Comparison of ENCODE assay signal across 14 mouse cellular contexts in genomic region chr2:27666719-27667118, GRCm38 (mm10). TPM values are rescaled to one million over a fixed set of nuclear protein-coding genes. Genes with fewer than 3 reads are reported as not detected.
DNase-seq lines count a peak whose midpoint lies in the region; ATAC-seq and TF ChIP-seq lines count a peak whose summit lies in the region.
"Had no signal": no experiment of that assay in that cellular context is flagged by ENCODE, and none has a peak within 500 bp of the region (broad histone marks: within the 10 kb centered on the region; RNA-seq: fewer than 3 reads in every experiment).

No protein-coding gene starts in this region.

- no peak overlapping the region for H3K4me3 ChIP-seq in limb, embryonic 15.5 days
- no peak overlapping the region for H3K4me3 ChIP-seq in limb, embryonic 10.5 days
- no peak overlapping the region for H3K4me3 ChIP-seq in hindbrain, embryonic 15.5 days
- H3K4me3 ChIP-seq: embryonic facial prominence, embryonic 12.5 days; heart, adult 2 months; kidney, embryonic 15.5 days; neural tube, embryonic 12.5 days had no signal

- TF ChIP-seq POLR2A in brain, embryonic 14.5 days (IDR thresholded peaks at IDR 0.05; ENCODE audit: borderline replicate concordance, extremely low read depth, insufficient read depth, insufficient read length, poor library complexity, severe bottlenecking) = no peak

- 56% methylated on average over 4 of the region's 4 CpGs for WGBS in limb, embryonic 15.5 days
- WGBS in limb, embryonic 10.5 days = 69% methylated on average over 4 of the region's 4 CpGs
- 42% methylated on average over 4 of the region's 4 CpGs for WGBS in hindbrain, embryonic 15.5 days

- no peak for TF ChIP-seq CTCF in brain, embryonic 14.5 days (IDR thresholded peaks at IDR 0.05; ENCODE audit: borderline replicate concordance, extremely low read depth, insufficient read depth, insufficient read length)

- DNase-seq in limb, embryonic 10.5 days (ENCODE audit: low spot score) = no peak
- peak; percentile 75 for DNase-seq in brain, embryonic 14.5 days (ENCODE audit: low read depth)
- DNase-seq in retina, postnatal 1 day = peak; percentile 67
- DNase-seq in urinary bladder, postnatal 14 days (ENCODE audit: low spot score) = no peak
- DNase-seq: cerebellum, adult 18-20 months; heart, adult 2 months; liver; right cerebral cortex, postnatal 14 days had no signal

- no peaks in the 10 kb centered on the region for H3K9me3 ChIP-seq in limb, embryonic 15.5 days
- H3K9me3 ChIP-seq in limb, embryonic 10.5 days (replicated peaks) = no peaks in the 10 kb centered on the region
- no peaks in the 10 kb centered on the region for H3K9me3 ChIP-seq in hindbrain, embryonic 15.5 days
- H3K9me3 ChIP-seq: embryonic facial prominence, embryonic 12.5 days; kidney, embryonic 15.5 days; neural tube, embryonic 12.5 days had no signal

- H3K4me2 ChIP-seq in limb, embryonic 15.5 days = no peak overlapping the region
- no peak overlapping the region for H3K4me2 ChIP-seq in hindbrain, embryonic 15.5 days
- H3K4me2 ChIP-seq: embryonic facial prominence, embryonic 12.5 days; kidney, embryonic 15.5 days; neural tube, embryonic 12.5 days had no signal

- no peak for ATAC-seq in limb, embryonic 15.5 days (ENCODE audit: insufficient number of reproducible peaks, low FRiP score, low TSS enrichment, low read depth)
- peak; percentile 47; the same call in 1 of the 2 replicates for ATAC-seq in hindbrain, embryonic 15.5 days (ENCODE audit: low FRiP score, low read depth)
- ATAC-seq in activated CD4-positive, CD25-positive, alpha-beta regulatory T cell, adult 4 months = no peak

- peaks cover 34% of the 10 kb centered on the region for H3K4me1 ChIP-seq in limb, embryonic 15.5 days
- peaks cover 18% of the 10 kb centered on the region for H3K4me1 ChIP-seq in limb, embryonic 10.5 days
- peaks cover 19% of the 10 kb centered on the region for H3K4me1 ChIP-seq in hindbrain, embryonic 15.5 days (replicated peaks)

- no peaks in the 10 kb centered on the region for H3K27me3 ChIP-seq in limb, embryonic 15.5 days
- 0 out of 2 replicates have a peak, but pooled peaks cover 11% of the 10 kb centered on the region for H3K27me3 ChIP-seq in limb, embryonic 10.5 days (ENCODE audit: low read depth, poor library complexity, severe bottlenecking)
- no peaks in the 10 kb centered on the region for H3K27me3 ChIP-seq in hindbrain, embryonic 15.5 days
- H3K27me3 ChIP-seq: embryonic facial prominence, embryonic 12.5 days; neural tube, embryonic 12.5 days had no signal

- H3K36me3 ChIP-seq in limb, embryonic 15.5 days = no peaks in the 10 kb centered on the region
- no peaks in the 10 kb centered on the region for H3K36me3 ChIP-seq in limb, embryonic 10.5 days
- H3K36me3 ChIP-seq in hindbrain, embryonic 15.5 days = no peaks in the 10 kb centered on the region
- H3K36me3 ChIP-seq: embryonic facial prominence, embryonic 12.5 days; kidney, embryonic 15.5 days; neural tube, embryonic 12.5 days had no signal

- peak overlapping the region; percentile 17; the same call in 1 of the 2 replicates for H3K27ac ChIP-seq in limb, embryonic 15.5 days
- H3K27ac ChIP-seq in limb, embryonic 10.5 days = no peak overlapping the region
- no peak overlapping the region; the same call in 1 of the 2 replicates for H3K27ac ChIP-seq in hindbrain, embryonic 15.5 days (replicated peaks)
- H3K27ac ChIP-seq: embryonic facial prominence, embryonic 12.5 days; heart, adult 2 months; kidney, embryonic 15.5 days; neural tube, embryonic 12.5 days had no signal

- H3K9ac ChIP-seq in limb, embryonic 15.5 days = no peak overlapping the region
- H3K9ac ChIP-seq in hindbrain, embryonic 15.5 days = no peak overlapping the region
- H3K9ac ChIP-seq: embryonic facial prominence, embryonic 12.5 days; kidney, embryonic 15.5 days; neural tube, embryonic 12.5 days had no signal

RNA-seq across cellular contexts. Expression of gene Rxra, which starts 9.5 kb away (rescaled TPM):
- 19.4 and 19.7 TPM in 2 replicates for polyA plus RNA-seq in limb, embryonic 15.5 days (2015; fragmentation: Nextera tagmentation; extraction: Ambion mirVana)
- 8.7 and 10.9 TPM in 2 replicates for polyA plus RNA-seq in limb, embryonic 10.5 days (2016; fragmentation: Nextera tagmentation; extraction: Ambion mirVana)
- polyA plus RNA-seq in brain, embryonic 14.5 days (2012; rRNA removed) = 15.2 and 20.4 TPM in 2 replicates
- polyA plus RNA-seq in hindbrain, embryonic 15.5 days (2015; fragmentation: Nextera tagmentation; extraction: Ambion mirVana) = 4.7 and 4.9 TPM in 2 replicates
- polyA plus RNA-seq in activated CD4-positive, CD25-positive, alpha-beta regulatory T cell, adult 4 months (2017; shearing (Covaris generic)) = 10 to 100 TPM in 1 of 2 experiments, 1 to 10 TPM in 1; 7.7 to 11.7 TPM

Comparison
In these comparisons a context has a peak if more than half of its experiments do, and no peak if none do; other contexts are left out.
1. DNase-seq: peak in brain, embryonic 14.5 days (single experiment) and retina, postnatal 1 day (single experiment); none in limb, embryonic 10.5 days (single experiment) and urinary bladder, postnatal 14 days (single experiment).